Mouse (Mus musculus) heart, embryonic 16.5 days (tissue): Measurements from ENCODE around the gene Trank1. TPM values are rescaled to one million over a fixed set of nuclear protein-coding genes. Genes with fewer than 3 reads are reported as not detected.

Source experiments
- ATAC-seq: fragments of 200-750 bp; cut with Nextera tagmentation; replicated peaks from 2 replicates; pipeline ENCODE4 v1.8.0; 2017; ENCODE audit warnings: moderate number of reproducible peaks; ENCODE audit not compliant: insufficient read depth, low FRiP score; ENCODE audit errors: extremely low read depth
- H3K27ac ChIP-seq: fragments of 300-500 bp; sonication (generic); 2 replicates; pipeline ENCODE4 v1.5.1; 2014; ENCODE audit warnings: mild to moderate bottlenecking, low read length, control low read depth, moderate library complexity
- H3K27me3 ChIP-seq: fragments of 300-500 bp; sonication (generic); 2 replicates; pipeline ENCODE4 v1.6.1; 2014; ENCODE audit warnings: low read length, mixed read lengths; ENCODE audit not compliant: control insufficient read depth, insufficient read depth
- H3K36me3 ChIP-seq: fragments of 300-500 bp; sonication (generic); 2 replicates; pipeline ENCODE4 v1.6.1; 2014; ENCODE audit not compliant: control insufficient read depth, insufficient read depth
- H3K4me1 ChIP-seq: fragments of 300-500 bp; sonication (generic); 2 replicates; pipeline ENCODE4 v1.6.1; 2014; ENCODE audit warnings: low read length, mixed read lengths; ENCODE audit not compliant: control insufficient read depth, insufficient read depth
- H3K4me2 ChIP-seq: fragments of 300-500 bp; sonication (generic); 2 replicates; pipeline ENCODE4 v1.6.1; 2014; ENCODE audit warnings: low read depth, mild to moderate bottlenecking, control low read depth, low read length
- H3K4me3 ChIP-seq: fragments of 300-500 bp; sonication (generic); 2 replicates; pipeline ENCODE4 v1.5.1; 2014; ENCODE audit warnings: mild to moderate bottlenecking, control low read depth, low read length
- H3K9ac ChIP-seq: fragments of 300-500 bp; sonication (generic); 2 replicates; pipeline ENCODE4 v1.6.1; 2014; ENCODE audit warnings: low read length, control low read depth
- H3K9me3 ChIP-seq: fragments of 300-500 bp; sonication (generic); replicated peaks from 2 replicates; pipeline ENCODE4 v1.6.1; 2016; ENCODE audit warnings: low read length; ENCODE audit not compliant: control insufficient read depth
- WGBS: fragments of 180-500 bp; shearing (Covaris S2); extraction: QIAGEN DNeasy Blood & Tissue Kit; methylation state at CpG from one replicate; pipeline ENCODE4 v1.1.7; 2014; 5-methylcytosine and 5-hydroxymethylcytosine counted together
- polyA plus RNA-seq: library from polyadenylated mRNA; unstranded; fragments of >200 nt; fragmentation: Nextera tagmentation; extraction: Ambion mirVana; gene quantifications from 2 replicates; pipeline ENCODE4 v1.2.1, GENCODE M21; 2015

Gene Trank1
- polyA plus RNA-seq, 1 experiment from 2014 or later = not detected

GRCm38 (mm10) chr9:111294911-111295310 is 16.6 kb upstream of the Trank1 start:
- no peak for ATAC-seq
- Histone ChIP-seq H3K4me3 (no peak overlapping the region), H3K27ac (no peak overlapping the region), H3K36me3 (no peaks in the 10 kb centered on the region), H3K4me2 (no peak overlapping the region), H3K9ac (no peak overlapping the region), H3K9me3 (no peaks in the 10 kb centered on the region), H3K4me1 (no peaks in the 10 kb centered on the region), H3K27me3 (no peaks in the 10 kb centered on the region)
- 81% methylated on average over 6 of the region's 6 CpGs for WGBS

- 65% methylated on average over 2 of the region's 2 CpGs for WGBS
- H3K4me2 ChIP-seq = no peak overlapping the region
- H3K27me3 ChIP-seq = no peaks in the 10 kb centered on the region
- no peak overlapping the region for H3K9ac ChIP-seq
- H3K4me3 ChIP-seq = no peak overlapping the region
- no peaks in the 10 kb centered on the region for H3K36me3 ChIP-seq
- H3K4me1 ChIP-seq = no peaks in the 10 kb centered on the region
- no peaks in the 10 kb centered on the region for H3K9me3 ChIP-seq
- no peak overlapping the region for H3K27ac ChIP-seq
- no peak for ATAC-seq
These were observed 16.2 kb upstream of the Trank1 start for GRCm38 (mm10) chr9:111295323-111295722.

GRCm38 (mm10) chr9:111296433-111296832 is 15.1 kb upstream of the Trank1 start:
- Histone ChIP-seq H3K27me3 (no peaks in the 10 kb centered on the region), H3K36me3 (no peaks in the 10 kb centered on the region), H3K4me2 (no peak overlapping the region), H3K4me1 (no peaks in the 10 kb centered on the region), H3K27ac (no peak overlapping the region), H3K9me3 (no peaks in the 10 kb centered on the region), H3K9ac (no peak overlapping the region), H3K4me3 (no peak overlapping the region)
- 70% methylated on average over 7 of the region's 7 CpGs for WGBS
- ATAC-seq = no peak

GRCm38 (mm10) chr9:111298606-111299005 is 12.9 kb upstream of the Trank1 start:
- no peak overlapping the region for H3K27ac ChIP-seq

GRCm38 (mm10) chr9:111302196-111302831 is 9.2 kb upstream of the Trank1 start:
- no peak for ATAC-seq
- H3K4me1 ChIP-seq = no peaks in the 10 kb centered on the region
- H3K4me2 ChIP-seq = no peak overlapping the region
- H3K27ac ChIP-seq = no peak overlapping the region
- H3K9me3 ChIP-seq = no peaks in the 10 kb centered on the region
- no peaks in the 10 kb centered on the region for H3K36me3 ChIP-seq
- H3K9ac ChIP-seq = no peak overlapping the region
- no peaks in the 10 kb centered on the region for H3K27me3 ChIP-seq
- no peak overlapping the region for H3K4me3 ChIP-seq
- 73% methylated on average over 12 of the region's 12 CpGs for WGBS

More at GRCm38 (mm10) chr9:111298606-111299005, 12.9 kb upstream of the Trank1 start:
- Histone ChIP-seq H3K36me3 (no peaks in the 10 kb centered on the region), H3K27me3 (no peaks in the 10 kb centered on the region), H3K4me3 (no peak overlapping the region), H3K4me2 (no peak overlapping the region), H3K4me1 (no peaks in the 10 kb centered on the region), H3K9ac (no peak overlapping the region), H3K9me3 (no peaks in the 10 kb centered on the region)
- 52% methylated on average over 2 of the region's 2 CpGs for WGBS
- ATAC-seq = no peak

- Histone ChIP-seq H3K36me3 (no peaks in the 10 kb centered on the region), H3K9ac (no peak overlapping the region), H3K9me3 (no peaks in the 10 kb centered on the region), H3K4me1 (no peaks in the 10 kb centered on the region), H3K27ac (no peak overlapping the region), H3K4me2 (no peak overlapping the region), H3K4me3 (no peak overlapping the region), H3K27me3 (no peaks in the 10 kb centered on the region)
- ATAC-seq = no peak
- 86% methylated on average over 6 of the region's 6 CpGs for WGBS
These were observed 7.5 kb upstream of the Trank1 start for GRCm38 (mm10) chr9:111304036-111304435.

- WGBS = 78% methylated on average over 7 of the region's 7 CpGs
- Histone ChIP-seq H3K9me3 (peaks cover 10% of the 10 kb centered on the region), H3K4me3 (no peak overlapping the region), H3K27me3 (peaks cover 19% of the 10 kb centered on the region), H3K27ac (no peak overlapping the region), H3K4me2 (no peak overlapping the region), H3K4me1 (no peaks in the 10 kb centered on the region), H3K9ac (no peak overlapping the region), H3K36me3 (no peaks in the 10 kb centered on the region)
- no peak for ATAC-seq
These were observed 5.4 kb upstream of the Trank1 start for GRCm38 (mm10) chr9:111306142-111306541.

- peaks cover 11% of the 10 kb centered on the region; the same call in 1 of the 2 replicates for H3K4me1 ChIP-seq
- peak overlapping the region; percentile 50 for H3K4me3 ChIP-seq
- peaks cover 52% of the 10 kb centered on the region for H3K27me3 ChIP-seq
- H3K9ac ChIP-seq = peak overlapping the region; percentile 20
- H3K9me3 ChIP-seq = peaks cover 10% of the 10 kb centered on the region
- no peaks in the 10 kb centered on the region for H3K36me3 ChIP-seq
- no peak for ATAC-seq
- peak overlapping the region; percentile 79 for H3K4me2 ChIP-seq
- H3K27ac ChIP-seq = no peak overlapping the region
- 2% methylated on average over 65 of the region's 98 CpGs for WGBS
These were observed 403 bp downstream of the Trank1 start for GRCm38 (mm10) chr9:111311843-111312441.

GRCm38 (mm10) chr9:111312442-111313141 is 1.1 kb downstream of the Trank1 start:
- peaks cover 11% of the 10 kb centered on the region; the same call in 1 of the 2 replicates for H3K4me1 ChIP-seq
- H3K9ac ChIP-seq = peak overlapping the region; percentile 18; the same call in 1 of the 2 replicates
- no peak for ATAC-seq
- peak overlapping the region; percentile 50 for H3K4me3 ChIP-seq
- peaks cover 52% of the 10 kb centered on the region for H3K27me3 ChIP-seq
- WGBS = 1% methylated on average over 51 of the region's 59 CpGs
- H3K4me2 ChIP-seq = peak overlapping the region; percentile 79
- H3K36me3 ChIP-seq = no peaks in the 10 kb centered on the region
- peaks cover 10% of the 10 kb centered on the region for H3K9me3 ChIP-seq
- H3K27ac ChIP-seq = no peak overlapping the region
